Mouse (Mus musculus) MEL (cell line): ENCODE results near the gene Ppp1r10. TPM values are rescaled to one million over a fixed set of nuclear protein-coding genes. Genes with fewer than 3 reads are reported as not detected.

Experiments used
- DNase-seq: peaks from one replicate; pipeline ENCODE4 v3.0.0; 2011; ENCODE audit warnings: low read depth, low spot score
- H3K27ac ChIP-seq: 2 replicates; pipeline ENCODE4 v1.5.1; 2012; ENCODE audit warnings: low read depth, mild to moderate bottlenecking, control low read depth, low read length, moderate library complexity; ENCODE audit not compliant: control insufficient read depth
- H3K27me3 ChIP-seq, 2 experiments: fragments of 150-350 bp in 1 of 2; sonication (generic) in 1 of 2; 2 replicates each; pipeline ENCODE4 v1.6.1; 2012; ENCODE audit warnings: low read length in 2 of 2, mild to moderate bottlenecking in 2 of 2, improper control_type of control experiment in 1 of 2, moderate library complexity in 1 of 2; ENCODE audit not compliant: insufficient read depth in 2 of 2, control insufficient read depth in 1 of 2
- H3K36me3 ChIP-seq, 2 experiments: 2 replicates each; pipeline ENCODE4 v1.6.1; 2012 to 2014; ENCODE audit warnings: low read length in 2 of 2, improper control_type of control experiment in 1 of 2, inconsistent platforms in 1 of 2, mild to moderate bottlenecking in 1 of 2; ENCODE audit not compliant: insufficient read depth in 2 of 2, control insufficient read depth in 1 of 2
- H3K4me1 ChIP-seq, 2 experiments: fragments of 150-350 bp in 1 of 2; sonication (generic) in 1 of 2; 2 replicates each; pipeline ENCODE4 v1.6.1; 2012; ENCODE audit warnings: low read length in 2 of 2, improper control_type of control experiment in 1 of 2, mild to moderate bottlenecking in 1 of 2; ENCODE audit not compliant: insufficient read depth in 2 of 2, control insufficient read depth in 1 of 2
- H3K4me3 ChIP-seq, 2 experiments: fragments of 150-350 bp in 1 of 2; sonication (generic) in 1 of 2; 2 replicates each; pipeline ENCODE4 v1.5.1; 2012; ENCODE audit warnings: low read depth in 2 of 2, low read length in 2 of 2, mild to moderate bottlenecking in 2 of 2, moderate library complexity in 2 of 2, control low read depth in 1 of 2, improper control_type of control experiment in 1 of 2; ENCODE audit not compliant: control insufficient read depth in 1 of 2, insufficient read depth in 1 of 2
- H3K79me2 ChIP-seq: 2 replicates; pipeline ENCODE4 v1.6.1; 2012; ENCODE audit warnings: mild to moderate bottlenecking, low read length, moderate library complexity; ENCODE audit not compliant: control insufficient read depth, poor library complexity, insufficient read depth
- H3K9ac ChIP-seq: 2 replicates; pipeline ENCODE4 v1.6.1; 2012; ENCODE audit warnings: low read depth, mild to moderate bottlenecking, control low read depth, low read length, moderate library complexity; ENCODE audit not compliant: control insufficient read depth, poor library complexity, severe bottlenecking
- H3K9me3 ChIP-seq: fragments of 150-350 bp; sonication (generic); replicated peaks from 2 replicates; pipeline ENCODE4 v1.6.1; 2012; ENCODE audit warnings: mild to moderate bottlenecking, low read length, improper control_type of control experiment, moderate library complexity; ENCODE audit not compliant: insufficient read depth
- CHD1 ChIP-seq: IDR thresholded peaks from 2 replicates; pipeline ENCODE4 v1.6.1; 2012; ENCODE audit warnings: low read depth, mild to moderate bottlenecking, inconsistent platforms, low read length, improper control_type of control experiment
- CHD2 ChIP-seq: IDR thresholded peaks from 2 replicates; pipeline ENCODE4 v1.6.1; 2011; ENCODE audit warnings: low read length, improper control_type of control experiment
- ETS1 ChIP-seq: IDR thresholded peaks from 2 replicates; pipeline ENCODE4 v1.6.1; 2012; ENCODE audit warnings: low read depth, mild to moderate bottlenecking, inconsistent platforms, low read length, improper control_type of control experiment, moderate library complexity
- GATA1 ChIP-seq: IDR thresholded peaks from 2 replicates; pipeline ENCODE4 v1.6.1; 2011; ENCODE audit warnings: low read depth, low read length, improper control_type of control experiment
- HCFC1 ChIP-seq: IDR thresholded peaks from 2 replicates; pipeline ENCODE4 v1.6.1; 2012; ENCODE audit warnings: low read depth, mild to moderate bottlenecking, inconsistent platforms, low read length, improper control_type of control experiment, moderate library complexity
- JUND ChIP-seq: IDR thresholded peaks from 2 replicates; pipeline ENCODE4 v1.6.1; 2011; ENCODE audit warnings: low read depth, mild to moderate bottlenecking, improper control_type of control experiment, low read length
- KAT2A ChIP-seq: conservative IDR thresholded peaks from 2 replicates; pipeline ENCODE4 v1.6.1; 2012; ENCODE audit warnings: low read depth, low read length, improper control_type of control experiment, inconsistent platforms
- MAFK ChIP-seq: IDR thresholded peaks from 2 replicates; pipeline ENCODE4 v1.6.1; 2011; ENCODE audit warnings: low read depth, mild to moderate bottlenecking, low read length, improper control_type of control experiment, borderline replicate concordance
- MAX ChIP-seq: IDR thresholded peaks from 2 replicates; pipeline ENCODE4 v1.6.1; 2011; ENCODE audit warnings: low read length, improper control_type of control experiment
- MXI1 ChIP-seq: IDR thresholded peaks from 2 replicates; pipeline ENCODE4 v1.6.1; 2011; ENCODE audit warnings: mild to moderate bottlenecking, low read depth, low read length, improper control_type of control experiment
- NRF1 ChIP-seq: IDR thresholded peaks from 2 replicates; pipeline ENCODE4 v1.6.1; 2014; ENCODE audit warnings: low read depth, mild to moderate bottlenecking, inconsistent platforms, low read length, improper control_type of control experiment, moderate library complexity; ENCODE audit not compliant: poor library complexity, insufficient read depth, severe bottlenecking
- POLR2AphosphoS2 ChIP-seq: IDR thresholded peaks from 2 replicates; pipeline ENCODE4 v1.6.1; 2011; ENCODE audit warnings: low read length, improper control_type of control experiment
- POLR2AphosphoS5 ChIP-seq: IDR thresholded peaks from 2 replicates; pipeline ENCODE4 v1.6.1; 2012; ENCODE audit warnings: low read depth, borderline replicate concordance, mild to moderate bottlenecking, inconsistent platforms, low read length, moderate library complexity, mixed read lengths
- RAD21 ChIP-seq: IDR thresholded peaks from 2 replicates; pipeline ENCODE4 v1.6.1; 2011; ENCODE audit warnings: mild to moderate bottlenecking, low read depth, low read length, improper control_type of control experiment
- TBP ChIP-seq: IDR thresholded peaks from 2 replicates; pipeline ENCODE4 v1.8.0; 2011; ENCODE audit warnings: low read depth, low read length, improper control_type of control experiment
- TCF12 ChIP-seq: IDR thresholded peaks from 2 replicates; pipeline ENCODE4 v1.6.1; 2014; ENCODE audit warnings: low read depth, mild to moderate bottlenecking, inconsistent platforms, low read length, improper control_type of control experiment, moderate library complexity
- UBTF ChIP-seq: IDR thresholded peaks from 2 replicates; pipeline ENCODE4 v1.6.1; 2012; ENCODE audit warnings: low read depth, mild to moderate bottlenecking, inconsistent platforms, low read length, improper control_type of control experiment, moderate library complexity, borderline replicate concordance; ENCODE audit not compliant: insufficient read depth
- USF1 ChIP-seq: IDR thresholded peaks from 2 replicates; pipeline ENCODE4 v1.6.1; 2014; ENCODE audit warnings: low read depth, mild to moderate bottlenecking, inconsistent platforms, low read length, improper control_type of control experiment, moderate library complexity
- ZKSCAN1 ChIP-seq: IDR thresholded peaks from 2 replicates; pipeline ENCODE4 v1.6.1; 2012; ENCODE audit warnings: low read depth, mild to moderate bottlenecking, inconsistent platforms, low read length, improper control_type of control experiment, moderate library complexity
- ZNF384 ChIP-seq: IDR thresholded peaks from 2 replicates; pipeline ENCODE4 v1.6.1; 2012; ENCODE audit warnings: low read depth, mild to moderate bottlenecking, inconsistent platforms, low read length, improper control_type of control experiment
- polyA plus RNA-seq, 2 experiments: library from polyadenylated mRNA; stranded (reverse) in 1 of 2; unstranded in 1 of 2; fragments of >175 nt in 1 of 2; fragments of >200 nt in 1 of 2; gene quantifications; 2 replicates each; pipeline versions ENCODE4 v1.2.1 to v1.2.4; 2012; ENCODE audit warnings: low replicate concordance in 2 of 2, low read depth in 1 of 2; ENCODE audit not compliant: insufficient read length in 2 of 2, insufficient read depth in 1 of 2, missing spikeins in 1 of 2
- total RNA-seq: library from RNA; depleted of rRNA; stranded (reverse); fragments of 300-350 nt; gene quantifications from 2 replicates; pipeline ENCODE4 v1.2.3, GENCODE M21; 2012

Gene Ppp1r10
- total and polyA plus RNA-seq, 3 experiments = 25.3 to 61.4 TPM; not detected in 1

- H3K36me3 ChIP-seq = peaks cover 2 to 4% of the 10 kb centered on the region in 2 experiments; a peak in 2 of 4 replicates
- TF ChIP-seq ZNF384 (no peak), POLR2AphosphoS2 (no peak), CHD2 (no peak), GATA1 (no peak), KAT2A (no peak), ETS1 (no peak), ZKSCAN1 (no peak), CHD1 (no peak), MAX (no peak), TBP (no peak), NRF1 (no peak), HCFC1 (no peak), RAD21 (no peak), POLR2AphosphoS5 (no peak), JUND (no peak), USF1 (no peak)
Observed at GRCm38 (mm10) chr17:35883777-35884176, 32.5 kb upstream of the Ppp1r10 start.

GRCm38 (mm10) chr17:35887725-35888124, 28.5 kb upstream of the Ppp1r10 start:
- no peak overlapping the region for H3K27ac ChIP-seq

More at GRCm38 (mm10) chr17:35883777-35884176, 32.5 kb upstream of the Ppp1r10 start:
- no peaks in the 10 kb centered on the region for H3K9me3 ChIP-seq
- H3K4me3 ChIP-seq = no peak overlapping the region
- H3K9ac ChIP-seq = no peak overlapping the region
- H3K27me3 ChIP-seq = no peaks in the 10 kb centered on the region
- H3K4me1 ChIP-seq = peaks cover 2 to 7% of the 10 kb centered on the region in 2 experiments; a peak in 2 of 4 replicates
- H3K79me2 ChIP-seq = peaks cover 14% of the 10 kb centered on the region
- DNase-seq = no peak
- H3K27ac ChIP-seq = no peak overlapping the region

More at GRCm38 (mm10) chr17:35887725-35888124, 28.5 kb upstream of the Ppp1r10 start:
- Histone ChIP-seq H3K4me3 (no peak overlapping the region), H3K79me2 (no peaks in the 10 kb centered on the region), H3K9me3 (no peaks in the 10 kb centered on the region), H3K9ac (no peak overlapping the region), H3K4me1 (no peaks in the 10 kb centered on the region), H3K27me3 (no peaks in the 10 kb centered on the region), H3K36me3 (peaks cover 0 to 10% of the 10 kb centered on the region in 2 experiments; a peak in 2 of 4 replicates)
- no peak for DNase-seq
- TF ChIP-seq JUND (no peak), TCF12 (no peak), MAFK (no peak), UBTF (no peak), MAX (no peak), GATA1 (no peak), MXI1 (no peak)
